Mouse (Mus musculus) lung, postnatal 0 days (tissue): ENCODE data around the gene Ift74.

ENCODE experiments used
- CTCF ChIP-seq: IDR thresholded peaks from 2 replicates; pipeline ENCODE4 v1.5.1; 2016; ENCODE audit warnings: antibody characterized with exemption, mild to moderate bottlenecking
- EP300 ChIP-seq: IDR thresholded peaks from 2 replicates; pipeline ENCODE4 v1.6.1; 2016; ENCODE audit warnings: antibody characterized with exemption, mild to moderate bottlenecking, control low read depth

- TF ChIP-seq CTCF: no peak
- TF ChIP-seq EP300: no peak
Observed at GRCm38 (mm10) chr4:94643141-94643540, 28.9 kb downstream of the Ift74 start.
